Mouse (Mus musculus) gastrocnemius, postnatal 10 days (tissue): Measurements from ENCODE around the gene Invs. TPM values are rescaled to one million over a fixed set of nuclear protein-coding genes. Genes with fewer than 3 reads are reported as not detected.
"Not testable (repeated sequence)": the region's sequence is repeated elsewhere in the genome, so short reads cannot be mapped to it uniquely, and the experiment has no call there.

Experiments
- DNase-seq: peaks from one replicate; pipeline ENCODE4 v3.0.0; 2021; ENCODE audit warnings: mixed read lengths
- total RNA-seq, 2 experiments: library from RNA; stranded (reverse); gene quantifications; 2 replicates each; pipeline ENCODE4 v1.2.3; 2021

Gene Invs
- total RNA-seq, 2 experiments from 2014 or later = 3.5 to 4.6 TPM

- DNase-seq = no peak
Measured at GRCm38 (mm10) chr4:48327192-48327591, 47.6 kb downstream of the Invs start.

- DNase-seq = no peak
Measured at GRCm38 (mm10) chr4:48328042-48328441, 48.5 kb downstream of the Invs start.

- DNase-seq = no peak
Measured at GRCm38 (mm10) chr4:48332453-48333051, 53.0 kb downstream of the Invs start.

- no peak for DNase-seq
Measured at GRCm38 (mm10) chr4:48334927-48335763, 55.6 kb downstream of the Invs start.

DNA sequence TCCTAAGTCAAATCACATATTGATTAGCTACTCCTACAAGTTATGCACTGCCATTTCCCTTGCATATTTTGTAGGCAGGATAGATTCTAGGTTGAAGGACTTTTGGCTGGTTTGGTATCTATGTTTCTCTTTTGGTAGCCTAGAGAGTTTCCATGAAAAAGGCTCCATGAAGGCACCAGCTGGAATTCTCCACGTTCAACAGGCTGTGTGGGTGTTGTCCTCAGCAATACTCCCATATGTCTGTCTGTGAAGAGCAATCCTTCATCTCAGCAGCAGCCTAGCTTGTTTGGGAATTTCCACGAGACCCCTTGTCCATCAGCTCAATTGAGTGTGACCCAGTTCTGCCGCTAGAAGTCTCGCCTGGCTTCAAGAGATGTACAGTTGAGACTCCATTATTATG, 63.1 kb downstream of the Invs start:
- no peak for DNase-seq

GRCm38 (mm10) chr4:48362367-48362766, 82.8 kb downstream of the Invs start:
- DNase-seq = no peak

GRCm38 (mm10) chr4:48371037-48371436, 91.5 kb downstream of the Invs start:
- no peak for DNase-seq

GRCm38 (mm10) chr4:48380940-48381339, 101.4 kb downstream of the Invs start:
- peak; percentile 69 for DNase-seq

- no peak for DNase-seq
Measured at GRCm38 (mm10) chr4:48382506-48382905, 102.9 kb downstream of the Invs start.

DNA sequence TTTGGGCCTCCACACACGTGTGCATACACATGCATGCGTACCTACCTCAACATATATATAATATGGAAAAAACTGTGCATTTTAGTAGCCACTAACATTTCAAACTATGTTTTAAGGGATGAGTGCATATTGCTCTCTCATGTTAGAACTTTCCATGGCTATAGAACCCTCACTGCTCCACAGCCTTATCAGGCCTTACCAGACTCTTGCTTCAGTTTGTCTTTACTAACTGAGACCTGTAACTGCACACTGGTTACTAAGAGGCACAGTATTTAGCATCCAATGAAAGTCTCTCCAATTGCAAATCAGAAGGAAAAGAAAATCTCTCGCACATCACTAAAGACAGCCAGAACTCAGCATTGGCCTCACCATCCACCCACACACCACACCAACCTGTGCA, 117.4 kb downstream of the Invs start:
- no peak for DNase-seq

DNA sequence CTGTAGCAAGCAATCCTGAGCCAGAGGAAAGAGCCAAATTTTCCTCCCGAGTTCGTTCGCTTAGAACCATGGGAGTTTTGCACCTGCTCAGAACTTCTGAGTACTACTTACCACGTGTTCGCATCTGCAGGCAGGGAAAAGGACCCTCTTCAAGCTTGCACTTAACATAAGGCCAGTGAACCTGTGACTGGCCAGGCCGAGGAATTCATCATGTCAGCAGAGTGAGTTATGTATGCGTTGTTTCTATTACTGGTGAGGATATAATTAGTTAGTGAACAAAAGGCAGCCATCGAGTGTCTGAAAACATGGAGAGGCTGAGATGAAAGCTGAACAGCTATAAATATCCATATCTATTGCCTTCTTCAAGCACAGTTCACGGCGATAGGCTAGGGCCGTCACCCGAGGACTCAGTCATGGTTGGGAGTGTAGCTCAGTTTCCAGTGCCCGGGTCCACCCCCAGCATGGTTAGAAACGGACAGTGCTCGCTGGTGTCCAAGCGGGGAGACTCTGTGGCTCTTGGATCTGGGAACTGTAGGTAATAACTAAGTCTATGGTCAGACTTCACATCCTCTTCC, 123.6 kb downstream of the Invs start:
- DNase-seq = no peak

DNA sequence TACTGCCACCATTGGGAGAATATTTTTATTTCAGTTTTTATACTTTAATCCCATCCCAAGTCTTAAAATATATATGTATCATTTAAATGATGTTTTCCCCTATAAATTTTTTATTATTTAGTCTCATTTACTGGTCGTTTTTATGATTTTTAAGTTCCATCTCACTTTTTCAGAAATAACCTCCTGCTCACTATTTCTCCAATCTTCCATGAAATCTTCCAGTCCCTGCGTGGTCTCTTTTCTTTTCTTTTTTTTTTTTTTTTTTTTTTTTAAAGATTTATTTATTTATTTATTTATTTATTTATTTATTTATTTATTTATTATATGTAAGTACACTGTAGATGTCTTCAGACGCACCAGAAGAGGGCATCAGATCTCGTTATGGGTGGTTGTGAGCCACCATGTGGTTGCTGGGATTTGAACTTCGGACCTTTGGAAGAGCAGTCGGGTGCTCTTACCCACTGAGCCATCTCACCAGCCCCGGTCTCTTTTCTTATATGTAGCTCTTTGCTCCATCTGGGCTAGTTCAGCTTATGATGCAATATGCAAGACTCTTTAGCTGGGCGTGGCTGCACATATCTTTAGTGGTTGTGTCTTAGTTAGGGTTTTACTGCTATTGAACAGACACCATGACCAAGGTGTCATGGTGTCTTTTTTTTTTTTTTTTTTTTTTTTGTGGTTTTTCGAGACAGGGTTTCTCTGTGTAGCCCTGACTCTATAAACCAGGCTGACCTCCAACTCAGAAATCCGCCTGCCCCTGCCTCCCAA, 126.3 kb downstream of the Invs start:
- not testable (repeated sequence) for DNase-seq

DNA sequence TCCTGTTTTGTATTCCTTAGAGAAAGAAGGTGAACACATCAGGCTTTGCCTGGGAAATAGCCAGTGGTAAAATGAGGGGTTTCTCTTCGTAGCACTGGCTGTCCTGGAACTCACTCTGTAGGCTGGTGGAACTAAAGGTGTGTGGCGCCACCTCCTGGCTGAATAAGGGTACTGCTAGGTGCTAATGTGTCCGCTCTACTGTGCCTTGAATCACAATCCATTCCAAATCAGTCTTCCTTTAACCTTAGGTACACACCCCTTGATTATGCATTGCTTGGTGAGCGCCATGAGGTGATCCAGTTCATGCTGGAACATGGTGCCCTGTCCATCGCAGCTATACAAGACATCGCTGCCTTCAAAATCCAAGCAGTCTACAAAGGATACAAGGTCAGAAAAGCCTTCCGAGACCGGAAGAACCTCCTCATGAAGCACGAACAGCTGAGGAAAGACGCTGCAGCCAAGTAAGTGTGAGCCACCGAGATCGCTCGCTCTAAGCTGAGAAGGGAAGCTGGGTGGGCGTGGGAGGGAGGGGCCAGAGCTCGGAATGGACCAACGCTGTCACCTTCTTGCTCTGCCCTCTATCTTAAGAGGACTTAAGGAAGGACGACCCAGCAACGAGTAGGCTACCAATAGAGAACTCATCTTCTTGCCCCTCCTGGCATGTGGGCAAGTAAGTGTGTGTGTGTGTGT, 127.9 kb downstream of the Invs start:
- DNase-seq = peak; percentile 58

- no peak for DNase-seq
Measured at GRCm38 (mm10) chr4:48413473-48413872, 133.9 kb downstream of the Invs start.

GRCm38 (mm10) chr4:48415838-48416335, 136.3 kb downstream of the Invs start:
- DNase-seq = peak; percentile 55

- DNase-seq = no peak
Measured at GRCm38 (mm10) chr4:48418831-48419468, 139.4 kb downstream of the Invs start.

- no peak for DNase-seq
Measured at GRCm38 (mm10) chr4:48422633-48423032, 143.1 kb downstream of the Invs start.

DNA sequence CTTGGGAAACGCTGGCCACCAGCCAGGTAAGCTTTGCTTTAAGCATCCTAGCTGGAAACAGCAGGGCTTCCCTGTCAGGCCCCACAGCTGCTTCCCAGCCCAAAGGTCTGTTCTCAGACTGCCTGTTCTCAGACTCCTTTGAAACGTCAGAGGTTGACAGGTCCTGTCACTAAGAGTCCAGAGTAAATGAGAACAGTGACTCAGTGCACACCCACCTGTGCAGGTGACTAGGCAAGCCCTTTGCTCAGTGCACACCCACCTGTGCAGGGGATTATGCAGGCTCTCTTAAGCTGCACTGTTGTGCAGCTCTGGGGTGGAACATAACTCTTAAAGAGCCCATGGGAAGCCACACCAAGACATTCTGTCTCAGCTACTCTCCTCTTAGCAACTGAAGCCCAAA, 144.2 kb downstream of the Invs start:
- no peak for DNase-seq

DNA sequence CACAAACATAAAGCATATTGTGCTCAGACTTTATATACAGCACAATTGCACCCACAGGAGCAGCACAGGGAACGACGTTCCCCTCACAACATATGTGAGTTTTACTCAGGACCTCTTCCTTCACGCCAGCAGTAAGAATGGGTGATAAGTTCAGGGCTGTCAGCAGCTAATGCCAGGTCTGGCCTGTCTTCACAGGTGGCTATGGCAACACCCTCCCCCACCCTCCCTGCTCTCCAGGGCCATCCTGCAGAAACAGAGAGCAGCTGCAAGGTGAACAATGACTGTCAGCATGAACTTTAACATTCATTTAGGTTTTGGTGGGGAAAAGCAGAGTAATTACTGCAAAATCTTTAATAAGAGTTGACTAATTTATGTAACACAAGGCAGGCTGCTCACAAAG, 147.9 kb downstream of the Invs start:
- no peak for DNase-seq

DNA sequence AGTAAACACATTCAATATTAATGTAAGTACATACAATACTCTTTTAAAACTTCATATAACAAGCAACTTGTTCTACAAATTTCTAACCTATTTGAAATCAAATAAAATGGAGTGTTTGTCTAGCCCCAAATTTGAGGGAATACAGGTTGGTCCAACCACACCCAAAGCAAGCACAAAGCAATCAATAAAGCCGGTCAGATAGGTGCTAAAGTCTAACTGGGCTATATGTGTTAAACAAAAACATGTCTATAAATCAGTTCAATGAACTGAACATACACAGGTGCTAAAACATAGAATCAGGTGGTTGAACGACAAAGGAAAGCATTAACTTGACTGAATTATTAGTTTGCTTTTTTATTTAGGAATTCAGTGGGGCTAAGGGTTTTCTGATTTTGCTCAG, 148.5 kb downstream of the Invs start:
- DNase-seq = no peak

DNA sequence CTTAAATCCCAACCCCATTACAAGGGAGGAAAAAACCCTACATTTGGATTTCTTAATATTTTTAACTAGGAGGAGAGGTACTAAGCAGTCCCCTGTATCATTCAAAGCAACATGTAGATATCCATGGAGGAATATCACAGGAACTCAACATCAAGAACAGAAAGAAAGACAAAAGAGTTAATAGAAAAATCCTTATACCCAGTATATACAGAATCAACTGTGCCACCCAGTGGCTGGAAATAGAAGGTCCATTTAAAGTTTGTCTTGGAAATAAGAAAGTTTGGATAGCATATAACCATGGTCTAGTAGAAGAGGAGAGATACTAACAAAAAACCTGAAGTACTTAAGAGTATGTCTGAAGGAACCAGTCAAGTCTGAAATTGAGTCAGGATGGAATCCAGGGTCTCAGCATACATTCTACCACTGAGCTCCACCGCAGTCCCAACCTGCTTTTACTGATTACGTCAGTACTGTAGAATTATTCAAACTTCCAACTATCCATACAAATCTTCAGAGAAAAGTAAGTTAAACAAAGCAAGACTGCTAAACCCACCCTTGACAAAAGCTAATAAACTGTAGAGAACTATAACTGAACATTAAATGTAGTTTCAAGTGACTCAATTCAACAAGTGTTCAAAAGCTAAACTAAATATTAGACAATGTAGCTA, 174.7 kb downstream of the Invs start:
- DNase-seq = no peak
